Mouse (Mus musculus) large intestine, adult 2 months (tissue): ENCODE measurements around the gene Pnrc1. TPM values are rescaled to one million over a fixed set of nuclear protein-coding genes. Genes with fewer than 3 reads are reported as not detected.

Source experiments
- DNase-seq: peaks from one replicate; pipeline ENCODE4 v3.0.0-alpha.2; 2012; ENCODE audit warnings: low read depth, low spot score
- WGBS: fragments of 180-500 bp; shearing (Covaris S2); methylation state at CpG from one replicate; pipeline ENCODE4 v1.1.7; 2018; 5-methylcytosine and 5-hydroxymethylcytosine counted together
- polyA plus RNA-seq: library from polyadenylated mRNA; depleted of rRNA; stranded (reverse); fragments of >200 nt; gene quantifications from 2 replicates; pipeline ENCODE4 v1.2.3, GENCODE M21; 2012; rRNA removed

The Pnrc1 gene
- polyA plus RNA-seq, 1 experiment: 51.9 TPM

DNA sequence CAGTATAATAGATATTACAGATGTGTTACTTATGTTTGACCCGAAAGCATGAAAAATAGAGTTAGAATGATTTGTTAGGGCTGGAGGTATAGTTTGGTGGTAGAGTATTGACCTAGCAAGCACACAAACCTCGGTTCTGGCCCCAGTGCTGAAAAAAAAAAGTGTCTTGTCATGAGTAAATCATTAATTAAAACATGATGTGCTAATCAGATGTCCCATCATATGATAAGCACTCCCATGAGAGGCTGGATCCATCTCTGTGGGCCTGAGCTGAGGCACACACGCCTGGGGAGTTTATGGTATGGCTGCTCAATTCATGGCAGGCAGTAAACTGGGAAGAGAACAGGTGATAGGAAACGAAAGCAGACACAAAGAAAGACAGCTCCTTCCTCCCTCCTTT lies 60.3 kb downstream of the Pnrc1 start:
- DNase-seq: no peak
- 48% methylated on average over 4 of the region's 4 CpGs for WGBS

DNA sequence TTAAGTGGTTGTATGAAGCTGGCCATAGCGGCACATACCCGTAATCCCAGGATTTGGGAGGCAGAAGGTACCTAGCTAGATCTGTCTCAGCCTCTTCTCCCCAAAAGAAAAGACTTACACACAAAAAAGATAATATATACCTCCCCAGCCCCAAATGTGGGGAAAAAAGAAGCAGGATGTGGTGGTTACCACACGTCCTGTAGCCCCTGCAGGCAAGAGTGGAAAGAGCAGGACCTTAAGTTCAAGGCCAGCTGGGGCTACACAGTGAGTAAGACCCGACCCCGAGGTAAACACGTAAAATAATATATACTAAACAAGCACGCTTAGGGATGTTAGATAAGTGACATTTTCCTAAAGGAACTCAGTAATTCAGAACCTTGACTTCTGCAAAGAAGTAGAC lies 62.8 kb downstream of the Pnrc1 start:
- DNase-seq: no peak
- WGBS: 77% methylated on average over 7 of the region's 7 CpGs

DNA sequence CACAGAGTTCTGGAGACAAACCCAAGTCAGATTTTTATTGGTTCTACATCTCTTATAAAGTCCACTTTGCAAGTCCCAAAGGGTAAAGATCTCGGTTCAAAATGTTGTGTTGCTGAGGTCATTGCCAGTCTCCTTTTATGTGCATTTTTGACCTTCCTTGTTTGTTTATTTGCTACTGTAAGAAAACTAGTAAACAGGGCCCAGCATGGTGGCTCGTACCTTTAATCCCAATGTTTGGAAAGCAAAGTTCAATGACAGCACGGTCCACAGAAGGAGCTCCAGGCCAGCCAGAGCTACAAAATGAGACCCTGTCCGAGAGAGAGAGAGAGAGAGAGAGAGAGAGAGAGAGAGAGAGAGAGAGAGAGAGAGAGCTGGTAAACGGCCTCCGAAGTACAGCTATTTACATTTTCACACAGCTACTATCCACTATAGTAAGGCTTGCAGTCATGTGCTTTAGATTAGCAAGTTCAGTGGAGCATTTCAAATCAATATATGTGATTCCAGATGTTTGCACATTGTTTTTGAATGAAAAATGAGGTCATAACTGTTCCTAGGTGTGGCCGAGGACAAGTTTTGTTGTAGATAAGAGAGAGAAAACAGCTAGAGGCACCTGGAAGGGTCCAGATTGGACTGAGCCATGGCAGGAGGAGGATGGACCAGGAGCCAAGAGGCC lies 65.8 kb downstream of the Pnrc1 start:
- DNase-seq: no peak

DNA sequence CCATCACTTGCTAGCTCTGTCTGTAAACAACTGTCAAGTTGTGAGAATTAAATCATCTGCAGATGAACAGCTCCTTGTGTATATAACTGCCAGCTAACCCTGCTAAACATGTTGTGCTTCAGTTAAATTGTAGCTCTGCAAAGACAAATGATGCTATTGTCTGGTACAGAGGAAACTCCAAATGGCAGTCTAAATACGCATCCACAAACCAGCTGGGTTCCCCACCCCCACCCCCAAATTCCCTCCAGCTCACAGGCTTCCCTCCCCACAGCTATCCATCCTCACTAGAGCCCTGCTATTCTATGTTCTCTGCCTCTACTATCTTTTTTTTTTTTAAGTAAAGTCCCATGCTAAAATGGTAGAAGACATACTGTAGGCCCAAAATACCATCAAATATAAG lies 68.1 kb downstream of the Pnrc1 start:
- 66% methylated on average over 1 of the region's 1 CpGs for WGBS
- DNase-seq: no peak

More for the DNA sequence above, 65.8 kb downstream of the Pnrc1 start:
- 18% methylated on average over 7 of the region's 7 CpGs for WGBS

DNA sequence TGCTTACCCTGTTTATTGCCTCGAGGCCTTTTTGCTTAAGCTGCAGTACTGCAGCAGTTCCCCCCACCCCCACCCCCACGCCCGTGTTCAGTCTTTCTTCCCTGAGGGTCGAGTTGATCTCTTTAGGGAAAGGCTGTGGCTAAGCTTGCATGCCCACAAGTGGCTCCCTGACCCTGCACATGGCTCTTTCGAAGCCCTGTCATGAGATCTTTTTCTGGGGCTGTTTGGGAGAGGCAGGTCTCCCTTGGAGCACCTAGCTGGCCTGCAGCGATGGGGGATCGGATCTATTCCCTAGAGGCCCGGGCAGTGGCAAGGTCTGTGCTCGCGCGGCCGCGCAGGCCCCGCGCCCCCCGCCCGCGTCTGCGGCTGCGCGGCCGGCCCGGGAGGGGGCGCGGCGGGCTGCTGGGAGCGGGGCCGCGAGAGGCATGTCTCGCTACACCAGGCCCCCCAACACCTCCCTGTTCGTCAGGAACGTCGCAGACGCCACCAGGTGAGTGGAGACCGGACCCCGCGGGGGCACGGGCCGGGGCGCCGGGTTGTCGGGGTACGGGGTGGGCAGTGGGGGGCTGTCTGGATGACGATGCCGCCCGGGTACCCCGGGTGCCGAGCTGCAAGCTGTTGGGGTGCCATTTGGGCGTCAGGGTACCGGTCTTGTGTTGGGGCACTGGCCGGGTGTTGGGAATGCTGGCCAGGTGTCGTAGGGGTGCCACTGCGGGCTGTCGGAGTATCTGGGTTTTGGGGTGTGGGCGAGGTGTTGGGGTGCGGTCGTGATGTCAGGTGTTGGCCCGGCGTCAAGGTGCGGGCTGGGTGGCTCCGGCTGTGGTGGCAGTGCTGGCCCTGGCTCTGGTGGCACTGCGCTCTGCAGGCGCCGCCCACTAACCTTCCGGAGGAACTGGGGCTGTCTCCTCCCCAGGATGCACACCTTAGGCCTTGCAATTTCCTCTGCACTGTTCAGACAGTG lies 80.8 kb downstream of the Pnrc1 start, which contains the start of gene Srsf12:
Gene Srsf12, plus strand, starts transcription at position 111 of the 961 bp plus-strand sequence.
- no peak for DNase-seq

DNA sequence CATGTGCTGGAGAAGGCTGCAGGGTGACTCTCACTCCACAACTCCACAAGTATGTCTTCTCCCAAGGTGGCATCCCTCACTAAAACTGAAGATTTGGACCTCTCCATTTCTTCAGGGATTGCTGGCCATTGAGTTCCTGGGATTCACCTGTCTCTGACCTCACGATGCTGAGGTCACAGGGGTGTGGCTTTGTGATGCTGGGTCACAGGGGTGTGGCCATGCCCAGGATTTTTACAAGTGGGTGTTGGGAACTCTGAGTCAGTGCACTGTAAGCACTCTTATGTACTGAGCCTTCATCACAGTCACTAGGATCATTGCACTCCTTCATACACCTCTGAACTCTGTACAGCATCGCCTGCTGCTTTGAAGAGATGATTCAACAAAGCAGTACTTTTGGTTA lies 82.4 kb downstream of the Pnrc1 start:
- WGBS: 42% methylated on average over 2 of the region's 2 CpGs
- no peak for DNase-seq

More for the DNA sequence above, 80.8 kb downstream of the Pnrc1 start, which contains the start of gene Srsf12:
- WGBS: 5% methylated on average over 65 of the region's 65 CpGs

DNA sequence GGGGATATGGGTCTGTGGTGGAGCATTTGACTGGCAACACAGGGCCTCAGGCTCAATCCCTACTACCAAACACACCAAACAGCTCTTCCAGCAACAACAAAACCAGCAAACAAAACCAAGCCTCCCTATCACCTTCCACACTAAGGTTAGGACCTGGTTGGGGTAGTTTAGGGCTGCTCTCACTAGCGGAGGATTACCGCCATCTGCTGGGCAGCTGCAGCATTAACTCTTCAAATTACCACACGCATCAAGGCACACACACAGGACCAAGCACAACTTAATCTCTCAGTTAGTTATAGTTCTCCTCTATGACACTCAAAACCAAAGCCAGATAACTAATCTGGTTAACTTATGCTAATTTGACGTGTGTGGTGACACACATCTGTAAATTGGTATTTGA lies 85.3 kb downstream of the Pnrc1 start:
- no peak for DNase-seq
- 15% methylated on average over 4 of the region's 4 CpGs for WGBS

DNA sequence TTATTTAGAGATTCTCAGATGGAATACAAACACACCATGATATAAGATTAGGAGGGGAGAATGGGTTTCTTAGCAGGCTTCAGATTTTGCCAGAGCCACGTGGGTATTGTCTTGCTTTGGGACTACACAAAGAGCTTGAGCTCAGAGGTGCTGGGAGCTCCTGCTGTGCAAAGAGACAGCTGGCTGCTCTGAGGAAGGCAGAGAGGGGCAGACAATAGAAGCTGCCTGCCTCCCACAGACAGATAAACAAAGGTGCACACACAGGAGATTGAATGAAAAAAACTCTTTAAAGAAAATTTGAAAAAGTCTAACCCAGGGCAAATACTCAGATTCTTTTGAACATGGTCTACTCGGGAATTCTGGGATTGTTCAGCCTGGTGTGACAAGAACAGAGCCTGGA lies 91.8 kb downstream of the Pnrc1 start:
- DNase-seq: no peak
- WGBS: 25% methylated on average over 2 of the region's 2 CpGs

Other genes starting within 250 kb of the Pnrc1 start
- gene Gabrr2, start 227.2 kb downstream of the Pnrc1 start, polyA plus RNA-seq: 0.53 and 1.2 TPM in 2 replicates
- 0.15 and 0.19 TPM in 2 replicates for gene Gabrr1, start 157.6 kb downstream of the Pnrc1 start, polyA plus RNA-seq
- 0.66 and 2.2 TPM in 2 replicates for gene Pm20d2, start 100.4 kb downstream of the Pnrc1 start, polyA plus RNA-seq
- 0.10 TPM in 1 of 2 replicates, not detected in the other for gene Srsf12, start 81.2 kb downstream of the Pnrc1 start, polyA plus RNA-seq
- gene Rngtt, start 20.1 kb upstream of the Pnrc1 start, polyA plus RNA-seq: 2.0 and 2.5 TPM in 2 replicates